Mouse (Mus musculus): ENCODE data around the gene Ugt1a6b. TPM values are rescaled to one million over a fixed set of nuclear protein-coding genes. Genes with fewer than 3 reads are reported as not detected.

Gene Ugt1a6b
- polyA plus RNA-seq, 1 experiment, result 2.9 TPM

GRCm38 (mm10) chr1:88253106-88253505 is 150.1 kb downstream of the Ugt1a6b start:
- 69% methylated on average over 8 of the region's 8 CpGs for WGBS

GRCm38 (mm10) chr1:88253540-88253939 is 150.5 kb downstream of the Ugt1a6b start:
- Histone ChIP-seq H3K4me1 (ENCODE audit: control insufficient read depth, insufficient read depth, low read length) (no peaks in the 10 kb centered on the region), H3K4me3 (replicated peaks; ENCODE audit: extremely low read depth, low read depth, low read length) (no peak overlapping the region)
- TF ChIP-seq POLR2A (IDR thresholded peaks at IDR 0.05; ENCODE audit: borderline replicate concordance, extremely low read depth, low read depth, low read length) (no peak), CTCF (IDR thresholded peaks at IDR 0.05; ENCODE audit: insufficient read depth, low read length) (no peak)
- 66% methylated on average over 6 of the region's 6 CpGs for WGBS
- no peak for DNase-seq

More at GRCm38 (mm10) chr1:88253106-88253505, 150.1 kb downstream of the Ugt1a6b start:
- no peak for TF ChIP-seq CTCF (IDR thresholded peaks at IDR 0.05; ENCODE audit: insufficient read depth, low read length)
- TF ChIP-seq POLR2A (IDR thresholded peaks at IDR 0.05; ENCODE audit: borderline replicate concordance, extremely low read depth, low read depth, low read length), result no peak
- no peak overlapping the region for H3K4me3 ChIP-seq (replicated peaks; ENCODE audit: extremely low read depth, low read depth, low read length)
- no peaks in the 10 kb centered on the region for H3K4me1 ChIP-seq (ENCODE audit: control insufficient read depth, insufficient read depth, low read length)
- DNase-seq, result no peak

- DNase-seq, result no peak
- H3K4me3 ChIP-seq (replicated peaks; ENCODE audit: extremely low read depth, low read depth, low read length), result no peak overlapping the region
- H3K4me1 ChIP-seq (ENCODE audit: control insufficient read depth, insufficient read depth, low read length), result no peaks in the 10 kb centered on the region
- TF ChIP-seq CTCF (IDR thresholded peaks at IDR 0.05; ENCODE audit: insufficient read depth, low read length) (no peak), POLR2A (IDR thresholded peaks at IDR 0.05; ENCODE audit: borderline replicate concordance, extremely low read depth, low read depth, low read length) (no peak)
- WGBS, result 82% methylated on average over 12 of the region's 12 CpGs
These were observed 151.9 kb downstream of the Ugt1a6b start for GRCm38 (mm10) chr1:88254793-88255465.

- DNase-seq, result no peak
- no peak for TF ChIP-seq POLR2A (IDR thresholded peaks at IDR 0.05; ENCODE audit: borderline replicate concordance, extremely low read depth, low read depth, low read length)
- no peak for TF ChIP-seq CTCF (IDR thresholded peaks at IDR 0.05; ENCODE audit: insufficient read depth, low read length)
These were observed 152.4 kb downstream of the Ugt1a6b start for GRCm38 (mm10) chr1:88255466-88255857.

GRCm38 (mm10) chr1:88255989-88256754 is 153.1 kb downstream of the Ugt1a6b start:
- DNase-seq, result no peak
- H3K4me1 ChIP-seq (ENCODE audit: control insufficient read depth, insufficient read depth, low read length), result no peaks in the 10 kb centered on the region
- WGBS, result 74% methylated on average over 13 of the region's 13 CpGs
- H3K4me3 ChIP-seq (replicated peaks; ENCODE audit: extremely low read depth, low read depth, low read length), result no peak overlapping the region
- TF ChIP-seq CTCF (IDR thresholded peaks at IDR 0.05; ENCODE audit: insufficient read depth, low read length) (no peak), POLR2A (IDR thresholded peaks at IDR 0.05; ENCODE audit: borderline replicate concordance, extremely low read depth, low read depth, low read length) (no peak)

More at GRCm38 (mm10) chr1:88255466-88255857, 152.4 kb downstream of the Ugt1a6b start:
- H3K4me1 ChIP-seq (ENCODE audit: control insufficient read depth, insufficient read depth, low read length), result no peaks in the 10 kb centered on the region
- 55% methylated on average over 2 of the region's 2 CpGs for WGBS
- no peak overlapping the region for H3K4me3 ChIP-seq (replicated peaks; ENCODE audit: extremely low read depth, low read depth, low read length)

GRCm38 (mm10) chr1:88256886-88257663 is 154.0 kb downstream of the Ugt1a6b start:
- no peak for TF ChIP-seq CTCF (IDR thresholded peaks at IDR 0.05; ENCODE audit: insufficient read depth, low read length)
- no peak for TF ChIP-seq POLR2A (IDR thresholded peaks at IDR 0.05; ENCODE audit: borderline replicate concordance, extremely low read depth, low read depth, low read length)
- H3K4me3 ChIP-seq (replicated peaks; ENCODE audit: extremely low read depth, low read depth, low read length), result no peak overlapping the region
- DNase-seq, result no peak
- no peaks in the 10 kb centered on the region for H3K4me1 ChIP-seq (ENCODE audit: control insufficient read depth, insufficient read depth, low read length)
- WGBS, result 70% methylated on average over 10 of the region's 10 CpGs

- Histone ChIP-seq H3K4me3 (replicated peaks; ENCODE audit: extremely low read depth, low read depth, low read length) (no peak overlapping the region), H3K4me1 (ENCODE audit: control insufficient read depth, insufficient read depth, low read length) (no peaks in the 10 kb centered on the region)
- DNase-seq, result no peak
- no peak for TF ChIP-seq CTCF (IDR thresholded peaks at IDR 0.05; ENCODE audit: insufficient read depth, low read length)
- no peak for TF ChIP-seq POLR2A (IDR thresholded peaks at IDR 0.05; ENCODE audit: borderline replicate concordance, extremely low read depth, low read depth, low read length)
- WGBS, result 80% methylated on average over 6 of the region's 6 CpGs
These were observed 154.6 kb downstream of the Ugt1a6b start for GRCm38 (mm10) chr1:88257681-88258080.

- Histone ChIP-seq H3K4me1 (ENCODE audit: control insufficient read depth, insufficient read depth, low read length) (no peaks in the 10 kb centered on the region), H3K4me3 (replicated peaks; ENCODE audit: extremely low read depth, low read depth, low read length) (no peak overlapping the region)
- DNase-seq, result no peak
- WGBS, result 66% methylated on average over 6 of the region's 6 CpGs
- no peak for TF ChIP-seq POLR2A (IDR thresholded peaks at IDR 0.05; ENCODE audit: borderline replicate concordance, extremely low read depth, low read depth, low read length)
- TF ChIP-seq CTCF (IDR thresholded peaks at IDR 0.05; ENCODE audit: insufficient read depth, low read length), result no peak
These were observed 155.3 kb downstream of the Ugt1a6b start for GRCm38 (mm10) chr1:88258361-88258760.

GRCm38 (mm10) chr1:88258881-88259642 is 156.0 kb downstream of the Ugt1a6b start:
- no peak for DNase-seq
- no peak overlapping the region for H3K4me3 ChIP-seq (replicated peaks; ENCODE audit: extremely low read depth, low read depth, low read length)
- whole genome bisulfite sequencing, result 50% methylated on average over 8 of the region's 8 CpGs
- TF ChIP-seq POLR2A (IDR thresholded peaks at IDR 0.05; ENCODE audit: borderline replicate concordance, extremely low read depth, low read depth, low read length) (no peak), CTCF (IDR thresholded peaks at IDR 0.05; ENCODE audit: insufficient read depth, low read length) (no peak)
- no peaks in the 10 kb centered on the region for H3K4me1 ChIP-seq (ENCODE audit: control insufficient read depth, insufficient read depth, low read length)
